Mouse (Mus musculus): ENCODE data around the gene Myom3. TPM values are rescaled to one million over a fixed set of nuclear protein-coding genes. Genes with fewer than 3 reads are reported as not detected.

Myom3 gene
- polyA plus RNA-seq, 1 experiment from 2014 or later: 0.09 TPM

- H3K27me3 ChIP-seq: no peaks in the 10 kb centered on the region
- H3K36me3 ChIP-seq (ENCODE audit: poor library complexity, severe bottlenecking): no peaks in the 10 kb centered on the region
- peaks cover 3% of the 10 kb centered on the region; the same call in 1 of the 2 replicates for H3K4me1 ChIP-seq
- H3K9me3 ChIP-seq (replicated peaks): 0 out of 2 replicates have a peak, but pooled peaks cover 3% of the 10 kb centered on the region
- ATAC-seq: no peak
- H3K4me3 ChIP-seq: no peak overlapping the region
- no peak overlapping the region for H3K27ac ChIP-seq
- WGBS: 84% methylated on average over 17 of the region's 17 CpGs
- H3K9ac ChIP-seq: no peak overlapping the region
- H3K4me2 ChIP-seq: no peak overlapping the region
Measured at GRCm38 (mm10) chr4:135819826-135820526, 60.5 kb downstream of the Myom3 start.

DNA sequence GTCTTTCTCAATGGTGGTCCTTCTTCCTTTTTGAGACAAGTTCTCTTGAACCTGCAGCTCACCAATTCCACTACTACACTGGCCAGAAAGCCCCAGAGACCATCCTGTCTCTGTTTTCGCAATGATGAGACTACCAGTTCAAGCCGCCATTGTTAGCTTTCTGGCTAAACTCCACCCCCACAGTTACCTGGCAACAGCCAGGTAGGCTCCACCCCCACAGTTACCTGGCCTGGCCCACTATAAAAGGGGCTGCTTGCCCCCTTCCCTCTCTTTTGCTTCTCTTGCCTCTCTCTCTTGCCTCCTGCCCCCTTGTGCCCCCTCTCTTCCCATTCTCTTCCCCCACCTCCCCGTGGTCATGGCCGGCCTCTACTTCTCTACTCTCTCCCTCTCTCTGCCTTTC, 62.3 kb downstream of the Myom3 start:
- Histone ChIP-seq H3K27me3 (no peaks in the 10 kb centered on the region), H3K27ac (no peak overlapping the region), H3K4me2 (no peak overlapping the region), H3K36me3 (ENCODE audit: poor library complexity, severe bottlenecking) (no peaks in the 10 kb centered on the region), H3K4me3 (no peak overlapping the region), H3K9me3 (replicated peaks) (0 out of 2 replicates have a peak, but pooled peaks cover 3% of the 10 kb centered on the region), H3K4me1 (peaks cover 3% of the 10 kb centered on the region; the same call in 1 of the 2 replicates), H3K9ac (no peak overlapping the region)
- ATAC-seq: no peak
- WGBS: 81% methylated on average over 4 of the region's 4 CpGs

DNA sequence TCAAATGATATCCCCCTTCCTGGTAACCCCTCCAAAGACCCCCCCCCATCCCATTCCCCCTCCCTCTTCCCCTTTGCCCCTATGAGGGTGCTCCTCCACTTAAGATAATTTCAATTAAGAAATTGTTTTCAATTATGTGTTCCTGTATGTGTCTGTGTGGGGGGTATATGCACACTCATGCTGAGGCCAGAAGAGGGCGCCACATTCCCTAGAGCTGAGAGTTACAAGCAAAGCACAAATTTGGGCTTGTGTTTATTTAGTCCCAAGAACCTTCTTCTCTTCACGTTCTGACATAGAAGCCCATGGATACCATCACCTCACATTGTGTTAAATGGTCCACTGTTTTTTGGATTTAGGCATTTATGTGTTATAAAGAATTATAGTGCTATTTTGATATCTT, 63.8 kb downstream of the Myom3 start:
- Histone ChIP-seq H3K4me3 (no peak overlapping the region), H3K36me3 (ENCODE audit: poor library complexity, severe bottlenecking) (no peaks in the 10 kb centered on the region), H3K27ac (no peak overlapping the region), H3K9ac (no peak overlapping the region), H3K4me1 (peaks cover 4% of the 10 kb centered on the region), H3K4me2 (no peak overlapping the region), H3K27me3 (no peaks in the 10 kb centered on the region), H3K9me3 (replicated peaks) (0 out of 2 replicates have a peak, but pooled peaks cover 3% of the 10 kb centered on the region)
- WGBS: 69% methylated on average over 2 of the region's 2 CpGs
- no peak for ATAC-seq

DNA sequence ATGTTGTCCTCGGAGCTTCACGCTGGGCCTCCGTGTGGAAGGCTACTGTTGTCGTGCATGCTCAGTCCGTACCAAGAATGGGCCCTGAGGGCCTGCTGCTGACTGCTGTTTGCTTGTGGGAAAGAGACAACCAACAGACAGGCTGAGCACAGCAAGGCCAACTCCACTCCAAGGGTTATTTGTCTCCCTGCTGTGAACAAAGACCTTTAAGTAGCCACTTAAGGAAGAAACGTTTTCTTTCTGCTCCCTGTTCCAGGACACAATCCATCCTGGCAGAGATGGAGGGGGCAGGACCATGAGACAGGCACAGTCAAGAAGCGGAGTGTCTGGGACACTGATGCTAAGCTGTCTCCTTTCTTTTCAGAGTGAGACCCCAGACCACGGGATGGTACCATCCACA, 64.7 kb downstream of the Myom3 start:
- WGBS: 46% methylated on average over 8 of the region's 8 CpGs
- Histone ChIP-seq H3K9ac (no peak overlapping the region), H3K9me3 (replicated peaks) (no peaks in the 10 kb centered on the region), H3K27me3 (no peaks in the 10 kb centered on the region), H3K4me1 (peaks cover 14% of the 10 kb centered on the region), H3K4me3 (no peak overlapping the region), H3K27ac (no peak overlapping the region), H3K4me2 (no peak overlapping the region), H3K36me3 (ENCODE audit: poor library complexity, severe bottlenecking) (no peaks in the 10 kb centered on the region)
- ATAC-seq: no peak

- H3K9me3 ChIP-seq (replicated peaks): no peaks in the 10 kb centered on the region
- no peak for ATAC-seq
- 16% methylated on average over 11 of the region's 11 CpGs for WGBS
- H3K4me3 ChIP-seq: no peak overlapping the region
- H3K27ac ChIP-seq: peak overlapping the region; percentile 74
- no peaks in the 10 kb centered on the region for H3K36me3 ChIP-seq (ENCODE audit: poor library complexity, severe bottlenecking)
- peaks cover 26% of the 10 kb centered on the region for H3K4me1 ChIP-seq
- no peaks in the 10 kb centered on the region for H3K27me3 ChIP-seq
- H3K9ac ChIP-seq: peak overlapping the region; percentile 30; the same call in 1 of the 2 replicates
- peak overlapping the region; percentile 45 for H3K4me2 ChIP-seq
Measured at GRCm38 (mm10) chr4:135828491-135828890, 69.0 kb downstream of the Myom3 start.

DNA sequence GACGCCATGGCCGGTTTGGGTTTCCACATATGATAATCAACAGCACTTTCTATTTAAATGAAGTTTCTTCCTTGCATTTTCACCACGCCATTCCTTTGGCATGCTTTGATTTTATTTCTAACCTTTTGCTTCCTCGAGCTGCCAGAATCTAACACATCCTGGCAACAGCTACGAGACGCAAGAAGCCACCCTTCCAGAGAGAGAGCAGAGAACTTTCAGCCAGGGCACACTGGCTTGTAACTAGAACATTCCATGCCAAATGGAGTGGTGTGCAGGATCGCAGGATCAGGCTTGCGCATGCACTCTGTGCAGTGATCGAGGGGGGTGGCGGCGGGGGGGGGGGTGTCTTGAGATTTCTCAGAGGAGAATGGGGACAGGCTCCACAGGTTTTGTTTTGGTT, 72.6 kb downstream of the Myom3 start:
- H3K4me1 ChIP-seq: peaks cover 32% of the 10 kb centered on the region
- no peak overlapping the region for H3K27ac ChIP-seq
- H3K36me3 ChIP-seq (ENCODE audit: poor library complexity, severe bottlenecking): no peaks in the 10 kb centered on the region
- no peaks in the 10 kb centered on the region for H3K9me3 ChIP-seq (replicated peaks)
- no peak for ATAC-seq
- 80% methylated on average over 11 of the region's 11 CpGs for WGBS
- no peak overlapping the region for H3K4me3 ChIP-seq
- no peak overlapping the region for H3K9ac ChIP-seq
- H3K27me3 ChIP-seq: no peaks in the 10 kb centered on the region
- H3K4me2 ChIP-seq: no peak overlapping the region

DNA sequence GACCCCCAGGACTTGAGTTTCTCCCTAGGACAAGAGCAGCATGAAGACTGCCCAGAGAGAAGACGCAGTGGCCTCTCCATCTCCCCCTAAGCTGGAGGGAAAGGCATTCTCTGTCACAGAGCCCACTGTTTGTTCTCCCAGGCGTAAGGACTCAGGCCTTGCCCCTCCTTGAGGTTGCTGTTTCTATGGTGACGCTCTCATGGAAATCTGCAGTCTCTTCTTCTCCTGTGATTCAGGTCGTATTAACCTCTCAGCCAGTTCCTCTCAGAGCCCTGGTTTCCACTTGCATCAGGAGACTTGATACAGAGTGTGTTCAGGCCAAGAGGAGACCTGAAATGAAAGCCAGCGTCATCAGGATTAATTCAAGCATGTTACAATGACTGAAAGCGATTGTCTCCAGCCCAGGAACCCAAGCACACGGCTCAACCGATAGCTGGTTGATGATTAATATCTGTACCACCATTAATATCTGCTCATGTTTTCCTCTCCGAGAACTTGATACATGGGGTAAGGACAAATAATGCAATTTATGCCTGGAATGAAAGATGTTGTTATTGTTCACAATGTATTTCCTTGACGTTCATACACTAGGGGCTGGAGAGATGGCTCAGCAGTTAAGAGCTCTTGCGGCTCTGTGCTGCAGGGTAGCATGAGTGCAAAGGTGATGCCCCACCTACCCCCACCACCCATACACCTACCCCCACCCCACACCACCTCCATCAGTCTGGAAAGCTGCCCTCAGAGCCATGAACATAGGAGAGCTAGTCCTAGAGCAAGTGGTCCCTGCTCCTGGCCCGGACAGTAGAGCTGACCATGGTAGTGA, 74.0 kb downstream of the Myom3 start:
- Histone ChIP-seq H3K36me3 (ENCODE audit: poor library complexity, severe bottlenecking) (no peaks in the 10 kb centered on the region), H3K4me1 (peaks cover 28% of the 10 kb centered on the region), H3K27ac (peak overlapping the region; percentile 80), H3K4me2 (peak overlapping the region; percentile 32), H3K27me3 (no peaks in the 10 kb centered on the region), H3K4me3 (no peak overlapping the region; the same call in 1 of the 2 replicates), H3K9ac (0 out of 2 replicates have a peak overlapping the region, but pooled peaks have one; percentile 21), H3K9me3 (replicated peaks) (no peaks in the 10 kb centered on the region)
- 40% methylated on average over 12 of the region's 12 CpGs for WGBS
- peak; percentile 72; the same call in 1 of the 2 replicates for ATAC-seq

- Histone ChIP-seq H3K9ac (no peak overlapping the region), H3K4me1 (peaks cover 21% of the 10 kb centered on the region), H3K4me2 (no peak overlapping the region), H3K4me3 (no peak overlapping the region), H3K36me3 (ENCODE audit: poor library complexity, severe bottlenecking) (no peaks in the 10 kb centered on the region), H3K27ac (peak overlapping the region; percentile 80), H3K27me3 (no peaks in the 10 kb centered on the region), H3K9me3 (replicated peaks) (no peaks in the 10 kb centered on the region)
- 84% methylated on average over 8 of the region's 8 CpGs for WGBS
- ATAC-seq: no peak
Measured at GRCm38 (mm10) chr4:135834124-135834717, 74.7 kb downstream of the Myom3 start.

DNA sequence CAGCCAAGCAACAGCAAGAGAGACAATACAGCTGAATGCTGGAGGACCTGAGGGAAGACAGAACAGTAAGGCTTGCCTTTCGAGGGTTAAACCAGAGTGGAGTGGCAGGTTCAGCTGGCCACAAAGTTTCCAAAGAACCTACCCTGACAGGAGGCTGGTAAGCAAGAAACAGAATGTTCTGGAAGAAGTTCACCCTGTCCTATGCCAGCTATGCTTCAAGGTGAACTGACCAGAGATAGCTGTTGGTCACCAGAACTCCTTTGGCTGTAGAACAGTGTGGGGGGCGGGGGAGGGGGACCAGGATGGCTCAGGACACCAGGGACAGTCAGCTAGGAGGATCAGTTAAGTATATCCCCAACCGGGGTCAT, 79.4 kb downstream of the Myom3 start:
- Histone ChIP-seq H3K4me1 (peaks cover 4% of the 10 kb centered on the region), H3K36me3 (ENCODE audit: poor library complexity, severe bottlenecking) (no peaks in the 10 kb centered on the region), H3K27ac (no peak overlapping the region), H3K27me3 (no peaks in the 10 kb centered on the region), H3K4me2 (no peak overlapping the region), H3K9me3 (replicated peaks) (no peaks in the 10 kb centered on the region), H3K9ac (no peak overlapping the region), H3K4me3 (no peak overlapping the region)
- 84% methylated on average over 3 of the region's 3 CpGs for WGBS
- ATAC-seq: no peak

GRCm38 (mm10) chr4:135839293-135840011, 79.9 kb downstream of the Myom3 start:
- no peak for ATAC-seq
- H3K36me3 ChIP-seq (ENCODE audit: poor library complexity, severe bottlenecking): no peaks in the 10 kb centered on the region
- 88% methylated on average over 21 of the region's 21 CpGs for WGBS
- no peak overlapping the region for H3K4me2 ChIP-seq
- no peaks in the 10 kb centered on the region for H3K9me3 ChIP-seq (replicated peaks)
- H3K9ac ChIP-seq: no peak overlapping the region
- H3K4me3 ChIP-seq: no peak overlapping the region
- H3K27ac ChIP-seq: no peak overlapping the region
- H3K27me3 ChIP-seq: no peaks in the 10 kb centered on the region
- H3K4me1 ChIP-seq: no peaks in the 10 kb centered on the region

DNA sequence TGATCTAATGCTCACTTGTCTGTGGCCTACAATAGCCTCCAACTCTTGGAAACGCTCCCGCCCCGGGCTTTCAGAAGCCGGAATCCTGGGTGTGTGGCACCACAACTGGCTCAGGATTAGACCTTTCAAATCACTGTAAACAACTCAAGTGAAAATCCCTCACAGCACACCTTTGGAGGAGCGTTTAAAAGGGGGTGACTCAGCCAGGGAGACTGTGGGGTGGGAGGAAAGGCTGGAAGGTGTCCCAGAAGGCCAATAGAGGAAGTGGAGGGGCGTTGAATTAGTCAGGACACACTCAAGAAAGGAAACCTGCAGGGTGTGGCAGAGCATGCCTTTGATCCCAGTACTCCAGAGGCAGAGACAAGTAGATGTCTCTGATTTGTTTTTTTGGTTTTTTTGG, 84.9 kb downstream of the Myom3 start:
- WGBS: 81% methylated on average over 6 of the region's 6 CpGs

More for the DNA sequence above, 84.9 kb downstream of the Myom3 start:
- no peak for ATAC-seq
- no peaks in the 10 kb centered on the region for H3K27me3 ChIP-seq
- no peaks in the 10 kb centered on the region for H3K4me1 ChIP-seq
- H3K27ac ChIP-seq: no peak overlapping the region
- no peak overlapping the region for H3K4me3 ChIP-seq
- no peaks in the 10 kb centered on the region; the same call in 1 of the 2 replicates for H3K9me3 ChIP-seq (replicated peaks)
- no peak overlapping the region for H3K4me2 ChIP-seq
- no peak overlapping the region for H3K9ac ChIP-seq
- H3K36me3 ChIP-seq (ENCODE audit: poor library complexity, severe bottlenecking): no peaks in the 10 kb centered on the region
